Mouse (Mus musculus): Measurements from ENCODE around the gene Jsrp1.

- TF ChIP-seq CTCF (IDR thresholded peaks at IDR 0.05 in 2 of 3, conservative IDR thresholded peaks at IDR 0.05 in 1 of 3; ENCODE audit: control insufficient read depth in 1 of 3, insufficient read depth in 1 of 3, low read depth in 2 of 3, low read length in 3 of 3, poor library complexity in 1 of 3, severe bottlenecking in 1 of 3) (no peak), POLR2AphosphoS2 (IDR thresholded peaks at IDR 0.05; ENCODE audit: low read length) (no peak), GATA1 (IDR thresholded peaks at IDR 0.05; ENCODE audit: low read depth, low read length) (no peak), EP300 (IDR thresholded peaks at IDR 0.05; ENCODE audit: low read depth in 1 of 2, low read length in 2 of 2) (no peak), ZKSCAN1 (IDR thresholded peaks at IDR 0.05; ENCODE audit: low read depth, low read length) (no peak), MAX (IDR thresholded peaks at IDR 0.05; ENCODE audit: low read length) (no peak), TAL1 (IDR thresholded peaks at IDR 0.05; ENCODE audit: low read length) (no peak), POLR2A (IDR thresholded peaks at IDR 0.05; ENCODE audit: control insufficient read depth in 1 of 2, insufficient read depth in 1 of 2, low read depth in 1 of 2, low read length in 2 of 2, poor library complexity in 1 of 2) (no peak), USF1 (IDR thresholded peaks at IDR 0.05; ENCODE audit: low read depth, low read length) (no peak)
Observed at GRCm38 (mm10) chr10:80842334-80842733, 29.0 kb upstream of the Jsrp1 start.
